Mouse (Mus musculus): ENCODE measurements around the gene Ifi213.
"Not testable (repeated sequence)": the region's sequence is repeated elsewhere in the genome, so short reads cannot be mapped to it uniquely, and the experiment has no call there.

- TF ChIP-seq HCFC1 (IDR thresholded peaks at IDR 0.05; ENCODE audit: borderline replicate concordance, insufficient read depth, low read length); CHD2 (IDR thresholded peaks at IDR 0.05; ENCODE audit: low read depth, low read length); MAFK (IDR thresholded peaks at IDR 0.05; ENCODE audit: insufficient read depth, low read depth, low read length): not testable (repeated sequence)
Observed at GRCm38 (mm10) chr1:173622216-173622615, 23.1 kb upstream of the Ifi213 start.

Measured in ES-E14 (cell line).